Mouse (Mus musculus): ENCODE results near the gene Atp9a. TPM values are rescaled to one million over a fixed set of nuclear protein-coding genes. Genes with fewer than 3 reads are reported as not detected.

Atp9a gene
- polyA plus RNA-seq, 1 experiment from 2014 or later: 4.0 TPM

DNA sequence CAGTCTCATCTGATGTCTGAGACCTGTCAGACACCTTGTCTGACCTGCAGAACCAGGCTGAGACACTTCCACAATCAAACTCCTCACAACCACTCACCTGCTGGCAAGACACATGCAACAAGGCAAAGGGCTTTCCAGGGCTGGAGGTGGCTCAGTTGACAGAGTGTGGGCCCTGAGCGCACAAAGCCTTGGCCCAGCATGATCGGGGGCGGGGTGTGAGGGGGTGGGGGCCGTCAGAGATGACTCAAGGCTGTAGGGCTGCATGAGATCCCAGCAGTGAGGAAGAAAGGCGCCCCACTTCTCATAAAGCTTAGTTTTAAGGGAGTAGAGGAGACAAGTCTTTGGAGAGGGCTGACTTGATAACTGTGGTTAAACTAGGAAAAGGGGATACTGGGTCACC is 78.5 kb downstream of the Atp9a start:
- WGBS (ENCODE audit: insufficient replicate concordance): 69% methylated on average over 5 of the region's 5 CpGs
- Histone ChIP-seq H3K9ac (ENCODE audit: low read depth, low read length) (no peak overlapping the region), H3K4me2 (ENCODE audit: low read depth, low read length) (no peak overlapping the region), H3K4me3 (ENCODE audit: low read depth, low read length) (no peak overlapping the region), H3K27me3 (ENCODE audit: control insufficient read depth, insufficient read depth, low read depth, low read length) (no peaks in the 10 kb centered on the region), H3K27ac (ENCODE audit: low read length) (no peak overlapping the region), H3K9me3 (replicated peaks; ENCODE audit: control insufficient read depth, low read length) (no peaks in the 10 kb centered on the region), H3K4me1 (ENCODE audit: control insufficient read depth, low read depth, low read length) (no peaks in the 10 kb centered on the region), H3K36me3 (ENCODE audit: control insufficient read depth, insufficient read depth) (no peaks in the 10 kb centered on the region)
- no peak for ATAC-seq (ENCODE audit: low read depth)

DNA sequence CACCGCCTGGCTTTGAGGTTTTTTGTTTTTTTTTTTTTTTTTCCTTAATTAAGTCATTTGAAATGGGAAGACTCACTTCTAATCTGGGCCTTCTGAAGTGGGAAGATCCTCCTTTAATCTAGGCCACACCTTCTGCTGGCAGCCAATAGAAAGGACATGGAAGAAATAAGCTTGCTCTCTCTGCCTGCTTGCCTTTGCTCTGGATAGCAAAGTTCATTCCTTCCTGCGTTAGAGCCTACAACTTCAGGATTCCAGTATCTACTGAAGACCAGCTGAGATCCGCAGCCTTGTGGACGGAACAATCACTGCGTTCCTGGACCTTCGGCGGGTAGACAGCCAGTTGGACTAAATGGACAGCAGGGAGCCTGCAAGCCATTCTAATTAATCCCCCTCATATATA is 79.0 kb downstream of the Atp9a start:
- Histone ChIP-seq H3K4me2 (ENCODE audit: low read depth, low read length) (no peak overlapping the region), H3K27me3 (ENCODE audit: control insufficient read depth, insufficient read depth, low read depth, low read length) (no peaks in the 10 kb centered on the region), H3K27ac (ENCODE audit: low read length) (no peak overlapping the region), H3K4me1 (ENCODE audit: control insufficient read depth, low read depth, low read length) (no peaks in the 10 kb centered on the region), H3K36me3 (ENCODE audit: control insufficient read depth, insufficient read depth) (no peaks in the 10 kb centered on the region), H3K9me3 (replicated peaks; ENCODE audit: control insufficient read depth, low read length) (no peaks in the 10 kb centered on the region), H3K9ac (ENCODE audit: low read depth, low read length) (no peak overlapping the region), H3K4me3 (ENCODE audit: low read depth, low read length) (no peak overlapping the region)
- WGBS (ENCODE audit: insufficient replicate concordance): 77% methylated on average over 7 of the region's 7 CpGs
- ATAC-seq (ENCODE audit: low read depth): no peak

DNA sequence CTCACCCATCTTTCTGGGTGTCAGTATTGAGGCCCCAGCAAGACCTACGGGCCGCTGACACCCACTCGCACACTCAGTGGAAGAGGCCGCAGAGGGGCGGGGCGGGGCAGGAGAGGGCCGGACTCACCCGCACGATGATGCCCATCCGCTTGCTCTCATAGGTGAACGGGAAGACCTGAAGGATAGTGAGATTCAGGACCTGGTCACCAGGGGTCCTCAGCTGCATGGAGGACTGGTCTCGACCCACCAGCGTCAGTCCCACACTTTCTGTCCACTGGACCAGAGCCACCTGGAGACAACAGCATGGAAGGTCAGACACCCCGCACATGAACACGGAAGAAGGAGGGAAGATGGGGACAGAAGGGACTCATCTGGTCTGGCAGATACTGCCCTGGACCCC is 80.4 kb downstream of the Atp9a start:
- H3K4me1 ChIP-seq (ENCODE audit: control insufficient read depth, low read depth, low read length): no peaks in the 10 kb centered on the region
- ATAC-seq (ENCODE audit: low read depth): no peak

DNA sequence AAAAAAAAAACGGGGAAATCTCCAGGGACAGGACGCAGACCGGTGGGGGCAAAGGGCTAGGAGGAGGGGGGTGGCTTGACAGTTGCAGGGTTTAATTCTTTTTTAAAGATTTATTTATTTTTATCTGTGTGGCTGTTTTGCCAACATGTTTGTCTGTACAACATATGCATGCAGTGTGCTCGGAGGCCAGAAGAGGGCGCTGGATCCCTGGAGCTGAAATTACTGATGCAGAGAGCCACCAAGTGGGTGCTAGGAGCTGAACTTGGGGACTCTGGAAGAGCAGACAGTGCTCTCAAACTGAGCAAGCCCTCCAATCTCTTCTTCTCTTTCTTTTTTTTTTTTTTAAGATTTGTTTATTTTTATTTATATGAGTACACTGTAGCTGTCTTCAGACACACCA is 81.9 kb downstream of the Atp9a start:
- Histone ChIP-seq H3K4me2 (ENCODE audit: low read depth, low read length) (no peak overlapping the region), H3K9me3 (replicated peaks; ENCODE audit: control insufficient read depth, low read length) (no peaks in the 10 kb centered on the region), H3K36me3 (ENCODE audit: control insufficient read depth, insufficient read depth) (no peaks in the 10 kb centered on the region), H3K4me3 (ENCODE audit: low read depth, low read length) (no peak overlapping the region), H3K27me3 (ENCODE audit: control insufficient read depth, insufficient read depth, low read depth, low read length) (no peaks in the 10 kb centered on the region), H3K4me1 (ENCODE audit: control insufficient read depth, low read depth, low read length) (no peaks in the 10 kb centered on the region), H3K27ac (ENCODE audit: low read length) (no peak overlapping the region), H3K9ac (ENCODE audit: low read depth, low read length) (no peak overlapping the region)
- WGBS (ENCODE audit: insufficient replicate concordance): 43% methylated on average over 5 of the region's 5 CpGs
- no peak for ATAC-seq (ENCODE audit: low read depth)

More for the DNA sequence above, 80.4 kb downstream of the Atp9a start:
- H3K4me3 ChIP-seq (ENCODE audit: low read depth, low read length): no peak overlapping the region
- no peak overlapping the region for H3K9ac ChIP-seq (ENCODE audit: low read depth, low read length)
- no peak overlapping the region for H3K4me2 ChIP-seq (ENCODE audit: low read depth, low read length)
- H3K36me3 ChIP-seq (ENCODE audit: control insufficient read depth, insufficient read depth): no peaks in the 10 kb centered on the region
- 50% methylated on average over 15 of the region's 15 CpGs for WGBS (ENCODE audit: insufficient replicate concordance)
- no peaks in the 10 kb centered on the region for H3K9me3 ChIP-seq (replicated peaks; ENCODE audit: control insufficient read depth, low read length)
- no peaks in the 10 kb centered on the region for H3K27me3 ChIP-seq (ENCODE audit: control insufficient read depth, insufficient read depth, low read depth, low read length)
- H3K27ac ChIP-seq (ENCODE audit: low read length): no peak overlapping the region

DNA sequence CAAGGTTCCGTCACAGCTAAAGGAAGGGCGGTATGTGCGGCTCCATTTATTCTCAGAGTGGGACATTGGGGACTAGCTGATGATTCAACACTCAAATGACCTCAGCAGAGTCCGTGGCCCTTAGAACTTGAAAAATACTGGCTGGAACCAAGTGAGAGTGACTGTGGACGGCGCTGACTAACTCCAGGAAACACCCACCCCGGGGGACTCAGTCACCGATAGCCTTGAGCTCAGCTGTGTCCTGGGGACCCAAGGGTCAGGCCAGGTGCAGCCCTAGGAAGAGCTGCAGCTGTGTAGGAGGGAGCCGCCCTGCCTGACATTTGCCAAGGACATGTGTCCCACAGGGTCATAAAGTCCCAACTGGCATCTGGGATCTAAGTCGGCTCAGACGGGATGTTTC is 83.7 kb downstream of the Atp9a start:
- H3K27ac ChIP-seq (ENCODE audit: low read length): no peak overlapping the region
- H3K4me1 ChIP-seq (ENCODE audit: control insufficient read depth, low read depth, low read length): peaks cover 2% of the 10 kb centered on the region
- 73% methylated on average over 11 of the region's 11 CpGs for WGBS (ENCODE audit: insufficient replicate concordance)
- H3K4me3 ChIP-seq (ENCODE audit: low read depth, low read length): no peak overlapping the region
- H3K36me3 ChIP-seq (ENCODE audit: control insufficient read depth, insufficient read depth): no peaks in the 10 kb centered on the region
- ATAC-seq (ENCODE audit: low read depth): no peak
- H3K27me3 ChIP-seq (ENCODE audit: control insufficient read depth, insufficient read depth, low read depth, low read length): no peaks in the 10 kb centered on the region
- no peak overlapping the region for H3K4me2 ChIP-seq (ENCODE audit: low read depth, low read length)
- no peaks in the 10 kb centered on the region for H3K9me3 ChIP-seq (replicated peaks; ENCODE audit: control insufficient read depth, low read length)
- no peak overlapping the region for H3K9ac ChIP-seq (ENCODE audit: low read depth, low read length)

DNA sequence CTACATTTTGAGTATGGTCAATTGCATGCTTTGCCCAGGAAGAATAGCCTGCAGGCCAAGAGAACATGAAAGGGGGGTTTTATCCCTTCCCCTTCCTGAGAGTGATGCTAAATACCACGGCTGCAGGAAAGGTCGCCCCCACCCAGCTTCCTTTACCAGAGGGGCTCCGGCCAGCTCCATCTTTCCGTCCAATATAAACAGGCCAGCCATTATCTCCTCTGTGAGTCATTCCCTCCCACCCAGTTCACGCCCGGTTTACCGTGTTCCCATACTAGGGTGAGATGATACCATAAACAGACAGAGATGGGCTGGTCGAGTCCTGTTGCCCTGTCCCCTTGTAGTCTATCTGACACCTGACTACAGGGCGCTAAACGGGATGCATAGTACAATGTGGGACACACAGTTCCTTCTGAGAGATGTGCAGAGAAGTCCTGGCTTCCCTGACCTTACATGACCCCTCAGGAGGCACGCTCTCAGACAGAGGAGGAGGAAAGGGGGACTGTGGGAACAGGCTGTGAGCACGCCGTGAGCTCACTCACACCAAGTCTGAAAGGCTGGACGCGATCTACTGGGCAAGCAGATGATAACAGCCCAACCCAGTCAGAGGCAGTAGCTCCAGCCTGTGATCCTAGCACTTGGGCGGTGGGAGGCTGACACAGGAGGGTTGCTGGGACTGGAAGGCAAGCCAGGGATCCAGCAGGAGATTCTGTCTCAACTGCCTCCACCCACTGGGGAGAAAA is 85.5 kb downstream of the Atp9a start:
- Histone ChIP-seq H3K4me1 (ENCODE audit: control insufficient read depth, low read depth, low read length) (peaks cover 2% of the 10 kb centered on the region), H3K9me3 (replicated peaks; ENCODE audit: control insufficient read depth, low read length) (no peaks in the 10 kb centered on the region), H3K27me3 (ENCODE audit: control insufficient read depth, insufficient read depth, low read depth, low read length) (no peaks in the 10 kb centered on the region), H3K4me2 (ENCODE audit: low read depth, low read length) (no peak overlapping the region), H3K4me3 (ENCODE audit: low read depth, low read length) (no peak overlapping the region), H3K9ac (ENCODE audit: low read depth, low read length) (no peak overlapping the region), H3K36me3 (ENCODE audit: control insufficient read depth, insufficient read depth) (no peaks in the 10 kb centered on the region), H3K27ac (ENCODE audit: low read length) (no peak overlapping the region)
- ATAC-seq (ENCODE audit: low read depth): no peak
- WGBS (ENCODE audit: insufficient replicate concordance): 52% methylated on average over 16 of the region's 16 CpGs

DNA sequence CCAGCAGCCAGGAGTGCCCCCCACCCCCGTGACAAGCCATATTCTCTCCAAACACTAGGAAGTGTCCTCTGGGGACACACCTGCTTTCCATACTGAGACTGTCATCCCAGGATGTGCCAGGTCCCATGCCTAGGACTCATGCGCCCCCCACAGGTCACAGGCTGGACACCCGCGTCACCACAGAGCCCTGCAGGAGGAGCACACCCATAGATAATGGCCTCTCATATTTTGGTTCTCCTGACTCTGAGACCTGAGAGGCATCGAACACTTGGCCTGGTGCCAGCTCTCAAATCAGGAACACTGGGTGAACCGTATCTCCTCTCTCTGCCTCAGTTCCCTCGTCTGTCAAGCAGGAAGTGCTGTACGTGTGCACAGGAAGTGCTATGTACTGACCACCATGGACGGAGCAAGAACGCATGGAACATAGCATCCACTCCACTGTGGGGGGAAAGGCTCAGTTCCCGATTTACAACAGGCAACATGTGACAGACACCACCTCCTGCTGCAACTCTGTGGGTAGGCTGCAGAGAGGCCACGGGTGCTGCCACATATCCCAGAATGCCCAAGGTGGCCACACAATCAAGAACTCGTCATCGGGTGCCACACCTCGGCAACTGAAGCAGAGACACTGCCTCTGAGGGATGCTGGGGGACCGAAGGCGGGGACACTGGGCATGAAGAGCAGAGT is 87.1 kb downstream of the Atp9a start:
- Histone ChIP-seq H3K4me2 (ENCODE audit: low read depth, low read length) (no peak overlapping the region), H3K9me3 (replicated peaks; ENCODE audit: control insufficient read depth, low read length) (no peaks in the 10 kb centered on the region), H3K4me3 (ENCODE audit: low read depth, low read length) (no peak overlapping the region), H3K27ac (ENCODE audit: low read length) (no peak overlapping the region), H3K9ac (ENCODE audit: low read depth, low read length) (no peak overlapping the region), H3K36me3 (ENCODE audit: control insufficient read depth, insufficient read depth) (no peaks in the 10 kb centered on the region), H3K27me3 (ENCODE audit: control insufficient read depth, insufficient read depth, low read depth, low read length) (no peaks in the 10 kb centered on the region), H3K4me1 (ENCODE audit: control insufficient read depth, low read depth, low read length) (peaks cover 2% of the 10 kb centered on the region)
- ATAC-seq (ENCODE audit: low read depth): no peak
- 41% methylated on average over 17 of the region's 17 CpGs for WGBS (ENCODE audit: insufficient replicate concordance)

DNA sequence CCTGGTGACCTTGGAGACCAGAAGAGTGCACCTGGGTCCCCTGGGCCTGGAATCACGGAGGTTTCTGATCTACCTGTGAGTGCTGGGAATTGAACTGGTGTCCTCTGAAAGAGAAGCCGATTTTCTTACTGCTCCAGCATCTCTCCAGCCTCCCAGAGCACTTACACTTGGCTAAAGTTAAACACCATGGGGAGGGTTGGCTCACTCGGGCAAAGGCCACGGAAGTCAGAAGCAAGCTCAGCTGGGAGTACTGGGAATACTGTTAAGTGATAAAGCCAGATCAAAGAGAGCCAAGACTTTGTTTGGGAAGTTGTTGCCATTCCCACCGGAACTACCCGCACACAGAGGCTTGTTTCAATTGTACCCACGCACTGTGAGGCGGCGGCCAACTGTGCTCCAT is 87.7 kb downstream of the Atp9a start:
- H3K27ac ChIP-seq (ENCODE audit: low read length): no peak overlapping the region
- WGBS (ENCODE audit: insufficient replicate concordance): 61% methylated on average over 9 of the region's 9 CpGs
- no peaks in the 10 kb centered on the region for H3K36me3 ChIP-seq (ENCODE audit: control insufficient read depth, insufficient read depth)
- ATAC-seq (ENCODE audit: low read depth): no peak
- H3K4me2 ChIP-seq (ENCODE audit: low read depth, low read length): no peak overlapping the region
- peaks cover 2% of the 10 kb centered on the region for H3K4me1 ChIP-seq (ENCODE audit: control insufficient read depth, low read depth, low read length)
- no peaks in the 10 kb centered on the region for H3K27me3 ChIP-seq (ENCODE audit: control insufficient read depth, insufficient read depth, low read depth, low read length)
- H3K9ac ChIP-seq (ENCODE audit: low read depth, low read length): no peak overlapping the region
- H3K4me3 ChIP-seq (ENCODE audit: low read depth, low read length): no peak overlapping the region
- H3K9me3 ChIP-seq (replicated peaks; ENCODE audit: control insufficient read depth, low read length): no peaks in the 10 kb centered on the region

DNA sequence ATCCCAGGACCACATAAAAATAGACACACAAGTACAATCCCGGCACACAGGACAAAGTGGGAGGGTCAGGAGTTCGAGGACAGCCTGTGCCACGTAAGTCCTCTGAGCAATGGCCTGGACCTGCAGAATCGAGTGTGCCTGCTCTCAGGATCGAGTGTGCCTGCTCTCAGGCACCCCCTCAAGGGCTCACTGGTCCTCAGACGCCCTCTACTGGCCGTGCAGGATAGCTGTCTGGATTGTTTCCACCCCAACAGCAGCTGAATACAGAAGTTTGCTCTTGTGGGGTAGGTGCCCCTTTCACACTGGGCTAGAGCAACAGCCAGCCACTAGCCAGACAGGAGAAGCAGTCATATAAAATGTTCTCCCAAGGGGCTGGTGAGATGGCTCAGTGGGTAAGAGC is 90.5 kb downstream of the Atp9a start:
- Histone ChIP-seq H3K9ac (ENCODE audit: low read depth, low read length) (no peak overlapping the region), H3K36me3 (ENCODE audit: control insufficient read depth, insufficient read depth) (no peaks in the 10 kb centered on the region), H3K27me3 (ENCODE audit: control insufficient read depth, insufficient read depth, low read depth, low read length) (no peaks in the 10 kb centered on the region), H3K4me1 (ENCODE audit: control insufficient read depth, low read depth, low read length) (peaks cover 2% of the 10 kb centered on the region), H3K4me3 (ENCODE audit: low read depth, low read length) (no peak overlapping the region), H3K4me2 (ENCODE audit: low read depth, low read length) (no peak overlapping the region), H3K27ac (ENCODE audit: low read length) (no peak overlapping the region), H3K9me3 (replicated peaks; ENCODE audit: control insufficient read depth, low read length) (no peaks in the 10 kb centered on the region)
- WGBS (ENCODE audit: insufficient replicate concordance): 34% methylated on average over 7 of the region's 7 CpGs
- ATAC-seq (ENCODE audit: low read depth): no peak

All from liver, embryonic 16.5 days (tissue).